Mouse (Mus musculus): Measurements from ENCODE around the gene Rab34.

- TF ChIP-seq CTCF (IDR thresholded peaks at IDR 0.05) (no peak), POLR2A (IDR thresholded peaks at IDR 0.05; ENCODE audit: insufficient read depth, low read depth, low read length) (no peak)
Measured at GRCm38 (mm10) chr11:78161169-78161568, 27.1 kb upstream of the Rab34 start.
